Mouse (Mus musculus) thymus, postnatal 36 days (tissue): Measurements from ENCODE around the gene Slc5a6.
"Not testable (repeated sequence)": the region's sequence is repeated elsewhere in the genome, so short reads cannot be mapped to it uniquely, and the experiment has no call there.

Experiments
- DNase-seq, 2 experiments: peaks; one replicate each; pipeline ENCODE4 v3.0.0; 2022; ENCODE audit warnings: mixed read lengths in 2 of 2

Gene Slc5a6

GRCm38 (mm10) chr5:31055216-31056140 is 6.8 kb upstream of the Slc5a6 start:
- DNase-seq = no peak

- peak; percentile 96 for DNase-seq
These were observed 5.8 kb upstream of the Slc5a6 start, which contains the start of gene Cad for GRCm38 (mm10) chr5:31054261-31055215. Gene Cad (plus strand): TSS chr5:31054780.

DNA sequence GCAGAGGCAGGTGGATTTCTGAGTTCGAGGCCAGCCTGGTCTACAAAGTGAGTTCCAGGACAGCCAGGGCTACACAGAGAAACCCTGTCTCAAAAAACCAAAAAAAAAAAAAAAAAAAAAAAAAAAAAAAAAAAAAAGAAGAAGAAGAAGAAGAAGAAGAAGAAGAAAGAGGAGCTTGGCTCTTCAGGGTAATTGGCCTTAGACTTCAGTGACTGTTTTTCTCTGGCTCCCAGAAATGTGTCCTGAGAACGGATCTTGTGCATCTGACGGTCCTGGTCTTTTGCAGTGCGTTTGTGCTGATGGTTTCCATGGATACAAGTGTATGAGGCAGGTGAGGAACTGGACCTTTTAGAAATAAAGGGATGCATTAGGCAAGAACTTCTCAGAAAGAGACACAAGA is 5.0 kb upstream of the Slc5a6 start:
- not testable (repeated sequence) for DNase-seq

- no peak for DNase-seq
These were observed 1.7 kb upstream of the Slc5a6 start for GRCm38 (mm10) chr5:31050427-31050826.

DNA sequence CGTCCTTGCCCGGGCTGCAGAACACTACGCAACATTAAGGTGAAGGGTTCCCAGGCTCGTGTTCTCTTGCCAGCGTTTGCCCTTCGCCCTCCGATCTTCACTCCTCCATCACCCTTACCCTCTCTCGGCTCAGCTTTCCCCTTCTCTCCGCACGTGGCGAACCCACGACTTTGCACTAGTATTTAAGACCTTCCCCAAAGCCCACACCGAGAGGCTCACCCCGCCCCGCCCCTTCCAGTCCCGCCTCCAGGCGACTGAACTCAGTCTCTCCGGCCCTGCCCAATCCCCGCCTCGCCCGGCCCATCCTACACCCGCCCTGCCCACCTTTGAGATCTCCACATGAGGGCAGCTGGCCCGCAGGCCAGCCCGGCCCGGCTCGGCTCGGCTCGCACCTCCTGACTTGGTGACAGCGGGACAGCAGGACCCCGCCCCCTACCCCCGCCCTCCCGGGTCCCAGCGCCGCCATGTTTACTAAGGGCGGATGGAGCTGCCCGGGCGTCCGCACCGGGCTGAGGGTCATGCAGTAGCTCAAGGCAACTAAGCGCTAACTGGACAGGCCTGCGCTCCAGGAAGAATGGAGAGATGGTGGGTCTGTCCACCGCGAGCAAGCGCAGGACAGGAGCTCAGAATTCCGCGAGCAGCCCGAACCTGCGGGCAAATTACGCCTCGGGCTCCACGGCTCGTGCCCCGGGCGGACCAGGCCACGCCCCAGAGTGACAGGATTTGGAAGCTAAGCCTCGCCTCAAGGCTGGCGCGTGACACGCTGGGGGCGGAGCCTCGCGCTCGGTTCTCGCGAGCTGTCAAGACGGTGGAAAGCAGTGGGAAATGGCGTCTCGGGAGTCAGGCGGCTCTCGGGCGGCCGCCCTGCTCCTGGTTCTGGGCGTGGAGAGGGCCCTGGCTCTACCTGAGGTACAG is 619 bp downstream of the Slc5a6 start, which contains the start of gene Atraid:
Atraid (plus strand) TSS at position 465 of the 915 bp plus-strand sequence.
- DNase-seq = peak; percentile 98

DNA sequence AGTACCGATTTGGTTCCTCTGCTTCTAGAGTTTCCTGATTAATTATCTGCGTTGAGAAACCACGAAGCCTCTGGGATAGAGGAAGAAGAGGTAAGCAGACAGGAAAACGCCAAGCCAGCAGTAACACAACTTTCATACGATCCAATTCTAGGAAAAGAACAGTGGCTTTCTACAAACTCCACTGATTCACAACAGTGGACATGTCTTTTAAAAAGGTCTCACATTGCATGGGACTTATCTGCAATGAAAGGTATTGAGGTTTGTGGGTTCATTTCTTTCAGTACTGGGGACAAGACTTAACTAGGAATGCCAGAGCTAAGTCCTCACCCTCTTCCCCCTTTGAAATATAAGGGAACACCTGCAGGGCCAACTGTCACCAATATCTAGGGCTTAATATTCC is 1.6 kb downstream of the Slc5a6 start:
- DNase-seq = no peak

DNA sequence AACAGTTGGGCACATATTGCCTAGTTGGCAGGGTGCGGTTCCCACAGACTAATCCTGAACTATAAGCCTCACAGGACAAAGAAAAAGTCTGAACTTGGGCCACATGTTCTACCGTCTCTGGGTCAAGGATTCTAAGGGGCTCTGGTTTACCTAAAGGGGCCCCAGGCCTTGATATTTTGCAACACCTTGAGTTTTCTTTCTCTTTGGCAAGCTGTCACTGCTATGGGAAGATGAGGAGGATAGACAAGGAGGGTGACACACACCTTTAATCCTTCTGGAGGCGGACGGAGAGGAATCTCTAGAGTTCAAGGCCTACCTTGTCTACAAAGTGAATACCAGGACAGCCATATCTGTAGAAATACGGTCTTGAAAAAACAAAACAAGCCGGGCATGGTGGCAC is 2.3 kb downstream of the Slc5a6 start:
- DNase-seq = no peak

DNA sequence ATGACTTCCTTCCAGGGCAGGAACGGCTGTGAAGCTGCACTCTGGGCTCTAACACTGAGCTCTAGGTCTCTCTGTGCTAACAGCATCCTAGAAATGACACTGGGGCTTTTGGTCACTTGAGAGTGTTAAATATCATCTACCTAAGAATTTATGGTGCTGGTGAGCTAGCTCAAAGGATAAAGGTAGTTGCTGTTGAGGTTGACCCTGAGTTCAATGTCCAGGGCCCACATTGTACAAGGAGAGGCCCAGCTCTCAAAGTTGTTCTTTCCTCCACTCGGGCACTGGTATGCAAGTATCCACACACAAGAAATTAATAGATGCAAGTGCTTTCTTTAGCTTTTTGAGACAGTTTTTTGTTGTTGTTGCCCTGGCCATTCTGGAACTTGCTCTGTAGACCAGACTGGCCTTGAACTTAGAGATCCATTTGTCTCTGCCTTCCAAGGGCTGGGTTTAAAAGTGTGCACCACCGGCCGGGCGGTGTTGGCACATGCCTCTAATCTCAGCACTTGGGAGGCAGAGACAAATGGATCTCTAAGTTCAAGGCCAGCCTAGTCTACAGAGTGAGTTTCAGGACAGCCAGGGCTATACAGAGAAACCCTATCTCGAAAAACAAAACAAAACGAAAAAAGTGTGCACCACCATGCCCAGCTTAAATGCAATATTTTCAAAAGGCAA is 10.4 kb downstream of the Slc5a6 start:
- no peak for DNase-seq

DNA sequence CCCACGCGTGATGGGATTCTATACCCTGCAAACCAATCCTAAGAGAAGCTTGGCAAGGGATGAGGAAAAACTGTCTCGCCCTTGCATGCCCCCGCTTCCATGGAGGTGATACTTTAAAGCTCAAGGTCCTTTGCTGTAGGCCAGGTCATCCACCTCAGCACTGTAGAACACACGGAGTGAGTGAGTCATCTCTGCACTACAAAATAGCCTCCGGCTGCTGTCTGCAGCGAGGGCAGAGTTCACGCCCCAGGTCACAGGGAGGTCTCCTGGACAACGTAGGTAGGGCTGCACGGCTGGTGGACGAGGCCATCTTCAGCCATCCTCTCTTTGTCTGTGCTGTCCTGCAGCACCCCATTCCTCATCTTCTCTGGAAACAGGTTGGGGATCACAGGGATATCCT is 12.2 kb downstream of the Slc5a6 start:
- not testable (repeated sequence) for DNase-seq

DNA sequence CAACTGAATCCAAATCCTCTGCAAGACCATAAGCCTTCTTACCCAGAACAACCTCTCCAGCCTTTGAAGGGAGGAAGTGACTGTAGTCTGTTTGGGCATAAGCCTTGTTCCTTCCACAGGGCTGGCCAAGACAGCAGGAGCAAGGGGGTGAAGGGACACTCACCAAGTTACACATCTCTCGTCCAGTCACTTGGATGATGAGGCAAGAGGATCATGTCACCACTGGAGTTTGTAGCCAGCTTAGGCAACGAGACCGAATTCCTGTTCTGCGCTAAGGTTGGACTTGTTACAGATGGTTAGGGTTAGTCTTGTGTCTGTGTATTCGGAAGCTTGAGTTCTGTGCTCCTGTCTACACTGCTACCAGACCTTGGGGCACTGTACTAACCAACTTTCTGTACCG is 14.1 kb downstream of the Slc5a6 start:
- DNase-seq = no peak

GRCm38 (mm10) chr5:31031508-31031907 is 17.2 kb downstream of the Slc5a6 start:
- no peak for DNase-seq

- DNase-seq = no peak
These were observed 17.8 kb downstream of the Slc5a6 start for GRCm38 (mm10) chr5:31030926-31031325.

DNA sequence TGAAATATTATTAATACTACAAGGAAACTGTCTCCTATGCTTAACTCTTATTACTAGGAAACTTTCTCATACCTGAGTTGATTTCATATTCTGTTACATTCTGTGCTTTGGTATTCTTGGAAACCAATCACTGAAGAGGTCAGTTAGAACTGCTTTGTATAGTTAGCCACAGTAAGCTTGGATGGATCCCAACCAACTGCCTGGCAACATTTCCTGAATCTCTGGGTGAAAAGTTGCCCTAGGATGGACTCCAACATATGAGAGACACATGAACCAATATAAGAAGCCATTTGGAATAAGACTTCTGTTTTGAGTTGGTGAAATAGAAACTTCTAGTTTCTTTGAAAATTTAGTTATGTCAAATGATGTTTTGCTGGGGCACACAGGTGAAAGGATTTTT is 24.1 kb downstream of the Slc5a6 start:
- no peak for DNase-seq

- DNase-seq = no peak
These were observed 25.5 kb downstream of the Slc5a6 start for GRCm38 (mm10) chr5:31023254-31023653.

DNA sequence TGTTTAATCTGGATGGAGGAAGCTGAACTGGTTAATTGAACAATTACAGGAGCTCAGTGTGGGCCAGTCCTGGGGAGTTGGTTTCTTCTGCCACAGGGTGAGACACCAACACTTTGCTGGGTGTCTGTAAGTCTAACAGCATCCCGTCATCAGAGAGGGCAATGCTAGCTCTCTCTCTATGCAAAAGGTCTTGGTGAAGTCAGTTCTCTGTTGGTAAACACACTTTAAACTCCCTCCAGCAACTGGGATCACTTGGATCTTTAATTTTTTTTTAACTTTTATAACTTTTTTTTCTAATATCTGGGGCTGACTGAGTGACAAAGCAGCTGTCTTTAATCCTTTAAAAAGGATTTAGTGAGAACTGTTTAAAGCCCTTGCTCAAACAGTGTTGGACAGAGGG is 26.0 kb downstream of the Slc5a6 start:
- no peak for DNase-seq

DNA sequence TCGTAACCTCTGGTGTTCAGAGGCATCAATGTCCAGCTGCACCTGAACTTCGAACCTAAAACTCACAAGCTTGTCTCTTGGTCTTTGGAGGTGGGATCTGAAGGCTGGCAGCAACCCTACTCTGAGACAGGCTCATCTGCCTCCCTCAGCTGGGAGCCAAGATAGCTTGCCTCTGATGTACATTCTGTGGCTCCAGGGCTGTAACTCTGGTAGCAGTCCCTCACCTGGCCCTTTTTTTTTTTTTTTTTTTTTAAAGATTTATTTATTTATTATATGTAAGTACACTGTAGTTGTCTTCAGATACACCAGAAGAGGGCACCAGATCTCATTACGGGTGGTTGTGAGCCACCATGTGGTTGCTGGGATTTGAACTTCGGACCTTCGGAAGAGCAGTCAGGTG is 26.9 kb downstream of the Slc5a6 start:
- not testable (repeated sequence) for DNase-seq

DNA sequence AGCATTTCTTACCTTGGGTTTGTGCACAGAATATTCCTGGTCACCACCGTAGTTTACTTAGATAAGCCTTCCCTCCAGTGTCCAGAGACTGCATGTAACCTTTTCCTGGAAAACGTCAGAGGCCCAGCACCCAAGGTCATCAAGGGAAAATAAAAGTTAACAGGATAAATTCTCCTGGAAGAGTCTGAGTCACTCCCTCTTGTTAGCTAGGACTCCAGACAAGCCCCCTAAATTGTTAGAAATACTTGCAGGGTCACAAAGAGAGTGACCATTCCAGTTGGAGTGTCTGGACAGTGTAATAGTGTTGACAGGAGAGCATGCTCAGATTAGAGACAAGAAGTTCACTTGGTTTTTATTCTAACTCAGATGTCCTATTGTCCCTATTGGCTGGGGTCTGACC is 32.8 kb downstream of the Slc5a6 start:
- DNase-seq = no peak

DNA sequence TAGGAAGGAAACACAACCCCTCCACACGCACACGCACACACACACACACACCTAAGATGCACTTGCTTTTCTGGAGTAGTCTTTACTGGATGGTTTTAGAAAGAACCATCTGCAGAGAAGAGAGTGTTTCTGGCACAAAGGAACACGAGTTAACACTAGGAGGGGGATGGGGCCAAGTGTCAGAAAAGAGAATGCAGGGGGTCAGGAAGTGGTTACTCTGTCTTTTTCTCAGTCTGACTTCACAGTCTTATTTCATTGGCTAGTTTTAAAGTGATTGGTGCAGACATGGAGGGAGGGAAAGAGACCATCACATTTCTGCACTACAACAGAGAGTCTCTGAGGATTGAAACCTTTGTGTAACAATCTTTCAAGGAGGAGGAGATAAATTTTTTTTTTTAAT is 36.0 kb downstream of the Slc5a6 start:
- peak; percentile 29 to 54 for DNase-seq

DNA sequence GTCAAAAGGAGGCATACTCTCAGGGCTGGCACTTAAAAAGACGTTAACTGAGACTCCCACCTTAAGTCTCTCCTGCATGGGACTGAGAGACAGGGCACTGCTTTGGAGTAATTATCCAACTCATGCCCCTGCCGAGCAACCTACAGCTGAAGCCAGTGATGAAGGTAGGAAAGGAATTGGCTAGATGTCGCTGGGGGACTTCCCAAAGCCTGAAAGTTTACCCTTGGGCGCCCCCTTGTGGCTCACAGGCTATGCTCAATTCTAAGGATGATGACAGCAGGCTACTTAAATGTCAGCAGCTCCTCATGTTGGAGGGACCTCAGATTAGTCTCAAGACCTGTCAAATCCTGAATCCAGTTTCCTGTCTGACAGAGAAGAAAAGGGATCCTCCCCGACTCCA is 44.5 kb downstream of the Slc5a6 start:
- peak; percentile 83 to 86 for DNase-seq

GRCm38 (mm10) chr5:31001560-31001959 is 47.2 kb downstream of the Slc5a6 start:
- DNase-seq = no peak

- no peak for DNase-seq
These were observed 47.7 kb downstream of the Slc5a6 start for GRCm38 (mm10) chr5:31000993-31001392.

DNA sequence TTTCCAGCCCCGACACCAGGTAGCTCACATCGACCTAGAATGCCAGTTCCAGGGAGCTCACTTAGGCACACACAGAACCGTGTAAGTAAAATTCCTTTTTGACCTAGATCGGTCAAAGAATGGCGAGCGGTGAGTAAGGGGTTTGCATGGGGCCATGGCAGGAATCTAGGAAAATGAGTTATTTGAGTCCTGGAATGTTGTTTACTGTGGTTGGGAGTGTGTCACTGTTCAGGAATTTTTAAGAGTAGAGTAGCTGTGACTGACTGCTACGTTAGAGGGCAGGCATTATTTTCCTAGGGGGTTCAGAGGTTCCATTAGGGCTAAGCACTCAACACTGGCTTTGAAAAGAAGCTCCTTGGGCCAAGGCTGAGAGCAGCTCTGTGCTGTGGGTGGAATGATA is 48.6 kb downstream of the Slc5a6 start:
- no peak for DNase-seq
